Mouse (Mus musculus): ENCODE results near the gene Fgfr2. TPM values are rescaled to one million over a fixed set of nuclear protein-coding genes. Genes with fewer than 3 reads are reported as not detected.

Gene Fgfr2
- total RNA-seq, 2 experiments from 2014 or later: 190 to 480 TPM

- peak; percentile 28 to 65 for DNase-seq
These were observed 820.5 kb downstream of the Fgfr2 start for GRCm38 (mm10) chr7:132302508-132303241.

GRCm38 (mm10) chr7:132299661-132300210, 823.4 kb downstream of the Fgfr2 start:
- no peak for DNase-seq

GRCm38 (mm10) chr7:132298412-132298990, 824.6 kb downstream of the Fgfr2 start:
- DNase-seq: no peak

- peak; percentile 37 to 44 for DNase-seq
These were observed 826.3 kb downstream of the Fgfr2 start for GRCm38 (mm10) chr7:132296661-132297443.

- no peak for DNase-seq
These were observed 827.0 kb downstream of the Fgfr2 start for GRCm38 (mm10) chr7:132296132-132296531.

GRCm38 (mm10) chr7:132287340-132287664, 835.8 kb downstream of the Fgfr2 start:
- DNase-seq: no peak

- DNase-seq: no peak
These were observed 836.4 kb downstream of the Fgfr2 start for GRCm38 (mm10) chr7:132286630-132287339.

- no peak for DNase-seq
These were observed 838.4 kb downstream of the Fgfr2 start for GRCm38 (mm10) chr7:132284795-132285194.

GRCm38 (mm10) chr7:132284048-132284737, 839.0 kb downstream of the Fgfr2 start:
- DNase-seq: no peak

GRCm38 (mm10) chr7:132282576-132282975, 840.6 kb downstream of the Fgfr2 start:
- no peak for DNase-seq

- no peak for DNase-seq
These were observed 841.0 kb downstream of the Fgfr2 start for GRCm38 (mm10) chr7:132282161-132282560.

GRCm38 (mm10) chr7:132281753-132282152, 841.4 kb downstream of the Fgfr2 start:
- DNase-seq: no peak

GRCm38 (mm10) chr7:132278658-132279057, 844.5 kb downstream of the Fgfr2 start:
- DNase-seq: peak; percentile 49

GRCm38 (mm10) chr7:132276287-132276686, 846.9 kb downstream of the Fgfr2 start:
- no peak for DNase-seq

- DNase-seq: no peak
These were observed 849.2 kb downstream of the Fgfr2 start for GRCm38 (mm10) chr7:132273741-132274513.

GRCm38 (mm10) chr7:132272984-132273383, 850.2 kb downstream of the Fgfr2 start:
- no peak for DNase-seq

GRCm38 (mm10) chr7:132270364-132270763, 852.8 kb downstream of the Fgfr2 start:
- DNase-seq: no peak

- DNase-seq: no peak
These were observed 853.5 kb downstream of the Fgfr2 start for GRCm38 (mm10) chr7:132269661-132270060.

- peak; percentile 30 to 44 for DNase-seq
These were observed 855.2 kb downstream of the Fgfr2 start for GRCm38 (mm10) chr7:132267721-132268498.

- no peak for DNase-seq
These were observed 858.4 kb downstream of the Fgfr2 start for GRCm38 (mm10) chr7:132264763-132265162.

Data from adrenal gland, postnatal 36 days (tissue).